Mouse (Mus musculus) midbrain, embryonic 10.5 days (tissue): ENCODE results near the gene Zfp949. TPM values are rescaled to one million over a fixed set of nuclear protein-coding genes. Genes with fewer than 3 reads are reported as not detected.
"Not testable (repeated sequence)": the region's sequence is repeated elsewhere in the genome, so short reads cannot be mapped to it uniquely, and the experiment has no call there.

Experiments
- DNase-seq: peaks from one replicate; pipeline ENCODE4 v3.0.0-alpha.2; 2017; ENCODE audit warnings: low spot score
- H3K27ac ChIP-seq: fragments of 300-500 bp; sonication (generic); replicated peaks from 2 replicates; pipeline ENCODE4 v1.5.1; 2016; ENCODE audit warnings: mild to moderate bottlenecking
- H3K27me3 ChIP-seq: fragments of 300-500 bp; sonication (generic); 2 replicates; pipeline ENCODE4 v1.6.1; 2016; ENCODE audit warnings: low read depth, mild to moderate bottlenecking; ENCODE audit not compliant: poor library complexity, severe bottlenecking
- H3K36me3 ChIP-seq: fragments of 300-500 bp; sonication (generic); 2 replicates; pipeline ENCODE4 v1.6.1; 2016; ENCODE audit warnings: mild to moderate bottlenecking, moderate library complexity
- H3K4me1 ChIP-seq: fragments of 300-500 bp; sonication (generic); 2 replicates; pipeline ENCODE4 v1.6.1; 2016
- H3K4me3 ChIP-seq: fragments of 300-500 bp; sonication (generic); 2 replicates; pipeline ENCODE4 v1.5.1; 2016; ENCODE audit warnings: mild to moderate bottlenecking, moderate library complexity
- H3K9me3 ChIP-seq: fragments of 300-500 bp; sonication (generic); replicated peaks from 2 replicates; pipeline ENCODE4 v1.6.1; 2016; ENCODE audit warnings: mild to moderate bottlenecking
- WGBS: fragments of 180-500 bp; shearing (Covaris S2); methylation state at CpG from one replicate; pipeline ENCODE4 v1.1.7; 2016; 5-methylcytosine and 5-hydroxymethylcytosine counted together
- polyA plus RNA-seq: library from polyadenylated mRNA; unstranded; fragments of >200 nt; fragmentation: Nextera tagmentation; extraction: Ambion mirVana; gene quantifications from 2 replicates; pipeline ENCODE4 v1.2.1, GENCODE M21; 2016

The Zfp949 gene
- polyA plus RNA-seq, 1 experiment from 2014 or later, result 5.9 TPM

DNA sequence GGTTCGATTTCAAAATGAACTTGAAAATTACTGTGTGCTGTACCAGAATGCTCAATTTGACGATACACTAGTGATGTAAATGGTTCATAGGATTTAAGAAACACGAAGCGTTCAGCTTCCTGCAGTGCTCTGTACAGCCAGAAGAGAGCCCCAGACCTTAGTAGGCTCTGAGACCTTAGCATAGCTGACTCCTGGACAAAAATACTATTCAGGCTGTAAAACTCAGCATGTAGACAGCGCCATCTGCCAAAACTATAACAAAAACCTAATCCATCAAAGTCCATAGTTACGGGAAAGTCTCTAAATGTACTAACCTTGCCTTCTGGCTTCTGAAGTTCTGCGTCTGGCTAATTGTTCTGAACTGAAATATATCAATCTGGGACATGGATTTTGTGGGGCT is 550 bp upstream of the Zfp949 start:
- no peak for DNase-seq
- Histone ChIP-seq H3K27me3 (no peaks in the 10 kb centered on the region), H3K4me1 (peaks cover 15% of the 10 kb centered on the region), H3K9me3 (no peaks in the 10 kb centered on the region), H3K36me3 (no peaks in the 10 kb centered on the region), H3K27ac (peak overlapping the region; percentile 53; the same call in 1 of the 2 replicates), H3K4me3 (peak overlapping the region; percentile 71)
- WGBS, result 43% methylated on average over 7 of the region's 7 CpGs

- Histone ChIP-seq H3K27ac (peak overlapping the region; percentile 80), H3K4me3 (peak overlapping the region; percentile 71), H3K27me3 (no peaks in the 10 kb centered on the region), H3K9me3 (no peaks in the 10 kb centered on the region), H3K4me1 (peaks cover 15% of the 10 kb centered on the region), H3K36me3 (peaks cover 9% of the 10 kb centered on the region)
- no peak for DNase-seq
- WGBS, result 9% methylated on average over 8 of the region's 8 CpGs
Measured at GRCm38 (mm10) chr9:88548614-88548945, 760 bp downstream of the Zfp949 start.

DNA sequence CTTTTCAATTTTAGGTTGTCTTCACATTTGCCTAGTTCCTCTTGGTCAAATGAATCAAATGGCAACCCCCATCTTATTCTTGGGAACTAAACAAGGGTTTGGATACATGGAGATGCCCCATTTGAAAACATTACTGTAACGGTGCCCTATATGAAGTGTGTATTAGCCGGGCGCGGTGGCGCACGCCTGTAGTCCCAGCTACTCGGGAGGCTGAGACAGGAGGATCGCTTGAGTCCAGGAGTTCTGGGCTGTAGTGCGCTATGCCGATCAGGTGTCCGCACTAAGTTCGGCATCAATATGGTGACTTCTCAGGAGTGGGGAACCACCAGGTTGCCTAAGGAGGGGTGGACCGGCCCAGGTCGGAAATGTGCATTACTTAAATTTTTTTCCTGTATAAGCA is 5.3 kb downstream of the Zfp949 start:
- H3K27ac ChIP-seq, result no peak overlapping the region
- WGBS, result 98% methylated on average over 14 of the region's 14 CpGs
- peaks cover 26% of the 10 kb centered on the region for H3K36me3 ChIP-seq
- no peaks in the 10 kb centered on the region for H3K9me3 ChIP-seq
- H3K4me1 ChIP-seq, result peaks cover 15% of the 10 kb centered on the region
- no peak overlapping the region for H3K4me3 ChIP-seq
- no peaks in the 10 kb centered on the region for H3K27me3 ChIP-seq
- no peak for DNase-seq

- no peak for DNase-seq
- H3K36me3 ChIP-seq, result peaks cover 54% of the 10 kb centered on the region
- 86% methylated on average over 4 of the region's 4 CpGs for WGBS
- no peaks in the 10 kb centered on the region for H3K27me3 ChIP-seq
- no peaks in the 10 kb centered on the region; the same call in 1 of the 2 replicates for H3K9me3 ChIP-seq
- H3K27ac ChIP-seq, result no peak overlapping the region
- H3K4me1 ChIP-seq, result no peaks in the 10 kb centered on the region
- H3K4me3 ChIP-seq, result no peak overlapping the region
Measured at GRCm38 (mm10) chr9:88558146-88558545, 10.3 kb downstream of the Zfp949 start.

- H3K27me3 ChIP-seq, H3K27ac ChIP-seq, H3K4me1 ChIP-seq, H3K4me3 ChIP-seq, DNase-seq, H3K9me3 ChIP-seq: not testable (repeated sequence)
- peaks cover 68% of the 10 kb centered on the region for H3K36me3 ChIP-seq
- WGBS, result 89% methylated on average over 2 of the region's 2 CpGs
Measured at GRCm38 (mm10) chr9:88561476-88561875, 13.7 kb downstream of the Zfp949 start.

GRCm38 (mm10) chr9:88570471-88570870 is 22.7 kb downstream of the Zfp949 start:
- DNase-seq, H3K4me1 ChIP-seq, H3K27me3 ChIP-seq, H3K27ac ChIP-seq, H3K4me3 ChIP-seq: not testable (repeated sequence)
- Histone ChIP-seq H3K36me3 (peaks cover 51% of the 10 kb centered on the region), H3K9me3 (peaks cover 37% of the 10 kb centered on the region)
- 98% methylated on average over 3 of the region's 3 CpGs for WGBS

DNA sequence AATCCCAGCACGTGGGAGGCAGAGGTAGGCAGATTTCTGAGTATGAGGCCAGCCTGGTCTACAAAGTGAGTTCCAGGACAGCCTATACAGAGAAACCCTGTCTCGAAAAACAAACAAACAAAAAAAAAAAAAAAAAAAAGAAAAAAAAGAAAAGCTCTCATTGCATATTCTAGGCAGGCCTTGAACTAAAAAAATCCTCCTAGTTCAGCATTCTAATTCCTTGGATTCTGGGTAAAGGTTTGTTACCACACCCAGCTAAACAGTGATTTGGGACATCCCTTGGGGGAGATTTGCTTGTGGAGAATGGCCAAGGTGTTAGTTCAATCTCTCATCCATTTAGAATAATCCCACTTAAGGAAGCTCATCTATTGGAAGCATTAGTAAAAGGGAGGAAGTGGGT is 32.8 kb downstream of the Zfp949 start, which contains the start of gene Trim43a:
Gene Trim43a, plus strand, starts transcription at position 301 of the 400 bp plus-strand sequence.
- not testable (repeated sequence) for H3K9me3 ChIP-seq, H3K27ac ChIP-seq, H3K36me3 ChIP-seq, H3K4me1 ChIP-seq, H3K4me3 ChIP-seq, DNase-seq, H3K27me3 ChIP-seq
- 74% methylated on average over 2 of the region's 2 CpGs for WGBS

DNA sequence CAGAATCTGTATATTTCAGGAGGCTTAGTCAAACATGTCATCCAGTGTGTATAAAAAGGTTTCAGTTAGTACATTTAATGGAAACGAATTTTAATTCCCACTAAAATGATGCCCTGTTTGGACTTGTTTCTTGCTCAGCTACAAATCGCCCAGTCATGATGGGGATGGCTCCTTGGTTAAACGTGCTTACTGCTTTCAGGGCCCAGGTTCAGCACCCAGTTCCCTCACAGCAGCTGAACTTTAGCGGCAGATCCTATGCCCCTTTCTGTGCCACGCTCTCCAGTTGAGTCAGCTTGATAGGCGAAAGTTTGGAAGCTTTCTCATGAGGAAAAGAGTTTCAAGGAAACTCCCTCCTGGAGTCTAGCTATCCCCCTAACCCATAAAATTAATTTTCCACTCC is 45.9 kb downstream of the Zfp949 start:
- H3K27me3 ChIP-seq, H3K27ac ChIP-seq, H3K4me3 ChIP-seq, H3K36me3 ChIP-seq, H3K9me3 ChIP-seq, H3K4me1 ChIP-seq, DNase-seq: not testable (repeated sequence)
- 83% methylated on average over 6 of the region's 6 CpGs for WGBS

DNA sequence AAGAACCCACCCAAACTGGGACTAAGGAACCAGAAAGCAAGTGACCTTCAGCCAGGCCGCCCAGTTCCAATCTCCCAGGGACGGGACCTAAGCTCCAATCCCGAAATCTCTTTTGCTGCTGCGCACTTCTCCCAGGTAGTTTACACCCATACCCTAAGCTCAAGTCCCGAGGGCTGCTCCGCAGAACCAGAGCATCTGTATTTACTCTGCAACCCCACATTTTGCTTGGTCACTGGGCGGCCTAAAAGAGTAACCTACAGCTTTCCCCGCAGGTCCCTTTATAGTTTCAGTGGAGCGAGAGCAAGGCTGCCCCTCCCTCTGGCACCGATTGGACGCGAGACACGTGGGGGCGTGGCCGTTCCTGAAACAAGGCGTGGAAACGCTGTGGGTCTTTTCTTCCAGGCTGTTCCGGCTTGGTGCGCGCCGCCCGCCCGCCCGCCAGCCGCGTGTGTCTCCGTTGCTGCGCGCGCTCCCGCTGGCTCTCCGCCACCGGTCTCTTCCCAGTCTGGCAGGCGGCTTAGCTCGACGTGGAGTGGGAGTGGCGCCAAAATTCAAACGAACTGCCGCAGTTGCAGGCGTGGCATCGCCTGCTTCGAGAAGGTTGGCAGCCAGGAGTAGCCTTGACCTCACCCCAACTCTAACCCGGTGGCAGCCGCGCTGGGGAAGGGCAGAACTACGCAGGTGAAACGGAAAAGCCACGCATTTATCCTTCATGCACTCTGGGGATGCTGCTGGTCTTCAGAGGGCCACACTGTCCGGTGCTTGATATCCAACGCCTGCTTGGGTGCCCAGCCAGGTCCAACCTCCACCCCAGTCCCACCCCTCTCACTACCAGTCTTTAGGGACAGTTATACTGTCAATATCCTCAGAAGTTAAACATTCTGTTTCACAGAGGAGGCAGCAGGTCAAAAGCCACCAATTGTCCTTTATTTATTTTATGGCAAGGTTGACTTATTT is 51.7 kb downstream of the Zfp949 start:
- H3K27me3 ChIP-seq, H3K4me1 ChIP-seq, H3K9me3 ChIP-seq, H3K36me3 ChIP-seq: not testable (repeated sequence)
- DNase-seq, result peak; percentile 90
- Histone ChIP-seq H3K27ac (peak overlapping the region; percentile 58), H3K4me3 (peak overlapping the region; percentile 50)
- 2% methylated on average over 48 of the region's 50 CpGs for WGBS

Other genes with a start within 250 kb of the Zfp949 start
- 0.73 and 1.1 TPM in 2 replicates for gene Nt5e, start 220.8 kb upstream of the Zfp949 start, polyA plus RNA-seq
- 20.7 and 21.1 TPM in 2 replicates for gene Snx14, start 109.1 kb upstream of the Zfp949 start, polyA plus RNA-seq
- gene Gm20537, start 91.4 kb upstream of the Zfp949 start, polyA plus RNA-seq, result 0.71 and 1.1 TPM in 2 replicates
- gene Syncrip, start 65.4 kb upstream of the Zfp949 start, polyA plus RNA-seq, result 110 and 115 TPM in 2 replicates
- gene Trim43a, start 32.9 kb downstream of the Zfp949 start, polyA plus RNA-seq, result 0.06 and 0.24 TPM in 2 replicates
- 23.6 and 28.4 TPM in 2 replicates for gene Mthfsl, start 172.3 kb downstream of the Zfp949 start, polyA plus RNA-seq
- gene Bcl2a1d, start 183.9 kb downstream of the Zfp949 start, polyA plus RNA-seq, result not detected in 2 replicates